Mouse (Mus musculus) ES-Bruce4 (cell line): ENCODE data around the gene Astn2. TPM values are rescaled to one million over a fixed set of nuclear protein-coding genes. Genes with fewer than 3 reads are reported as not detected.

Source experiments
- H3K27ac ChIP-seq: 2 replicates; pipeline ENCODE4 v1.5.1; 2012; ENCODE audit warnings: low read length, inconsistent platforms; ENCODE audit not compliant: insufficient read depth
- H3K27me3 ChIP-seq: 2 replicates; pipeline ENCODE4 v1.6.1; 2012; ENCODE audit warnings: mild to moderate bottlenecking, low read length, inconsistent platforms; ENCODE audit not compliant: control insufficient read depth, poor library complexity, insufficient read depth, severe bottlenecking
- H3K36me3 ChIP-seq: 2 replicates; pipeline ENCODE4 v1.6.1; 2012; ENCODE audit warnings: inconsistent platforms, mild to moderate bottlenecking, low read length, moderate library complexity; ENCODE audit not compliant: control insufficient read depth, poor library complexity, insufficient read depth, severe bottlenecking
- H3K4me1 ChIP-seq: one replicate; pipeline ENCODE4 v1.8.1; 2011; ENCODE audit warnings: low read length; ENCODE audit not compliant: control insufficient read depth, insufficient read depth
- H3K4me3 ChIP-seq: 2 replicates; pipeline ENCODE4 v1.5.1; 2011; ENCODE audit warnings: low read depth, mild to moderate bottlenecking, low read length
- H3K9ac ChIP-seq: 2 replicates; pipeline ENCODE4 v1.6.1; 2012; ENCODE audit warnings: low read depth, mild to moderate bottlenecking, inconsistent platforms; ENCODE audit not compliant: poor library complexity, severe bottlenecking
- H3K9me3 ChIP-seq: replicated peaks from 2 replicates; pipeline ENCODE4 v1.6.1; 2012; ENCODE audit warnings: mild to moderate bottlenecking, low read length, inconsistent platforms; ENCODE audit not compliant: control insufficient read depth, poor library complexity, insufficient read depth, severe bottlenecking
- CTCF ChIP-seq: IDR thresholded peaks from one replicate; pipeline ENCODE4 v1.8.1; 2011; ENCODE audit warnings: low read depth, low read length
- EP300 ChIP-seq: IDR thresholded peaks from 2 replicates; pipeline ENCODE4 v1.6.1; 2011; ENCODE audit warnings: low read depth, low read length; ENCODE audit not compliant: insufficient read depth
- POLR2A ChIP-seq: IDR thresholded peaks from one replicate; pipeline ENCODE4 v1.8.1; 2011; ENCODE audit warnings: low read length; ENCODE audit not compliant: insufficient read depth
- polyA plus RNA-seq: library from polyadenylated mRNA; stranded (reverse); fragments of >200 nt; gene quantifications from 2 replicates; pipeline ENCODE4 v1.2.4, GENCODE M21; 2011; ENCODE audit warnings: low read depth; ENCODE audit not compliant: missing spikeins, insufficient read depth, insufficient read length

Astn2 gene
- polyA plus RNA-seq, 1 experiment, result not detected

DNA sequence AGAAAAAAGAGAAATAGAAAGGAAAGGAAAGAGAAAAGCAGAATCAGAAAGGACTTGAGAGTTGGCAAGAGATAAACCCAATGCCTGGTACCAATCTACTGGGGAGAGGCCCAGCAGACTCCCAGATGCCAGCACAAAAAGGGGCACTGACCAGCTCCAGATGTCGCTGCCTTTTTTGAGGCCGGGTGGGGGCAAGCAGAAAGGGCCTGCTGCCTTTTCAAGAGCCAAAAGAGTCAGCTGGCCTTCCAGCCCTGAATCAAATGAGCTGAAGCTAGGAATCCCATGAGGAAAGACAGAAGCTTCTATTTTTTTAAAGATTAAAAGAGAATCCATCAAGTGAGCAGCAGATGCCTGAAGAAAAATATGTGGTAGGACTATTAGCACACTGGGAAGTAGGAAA is 873.5 kb downstream of the Astn2 start:
- TF ChIP-seq POLR2A, result no peak
- no peak for TF ChIP-seq EP300
- TF ChIP-seq CTCF, result no peak
- no peaks in the 10 kb centered on the region for H3K36me3 ChIP-seq
- no peak overlapping the region for H3K4me3 ChIP-seq
- H3K9me3 ChIP-seq, result no peaks in the 10 kb centered on the region
- no peak overlapping the region for H3K9ac ChIP-seq
- no peak overlapping the region for H3K27ac ChIP-seq
- no peaks in the 10 kb centered on the region for H3K27me3 ChIP-seq
- H3K4me1 ChIP-seq, result no peaks in the 10 kb centered on the region

GRCm38 (mm10) chr4:65508101-65508500 is 896.3 kb downstream of the Astn2 start:
- no peaks in the 10 kb centered on the region for H3K27me3 ChIP-seq
- no peak overlapping the region for H3K27ac ChIP-seq
- H3K36me3 ChIP-seq, result no peaks in the 10 kb centered on the region
- H3K4me1 ChIP-seq, result no peaks in the 10 kb centered on the region
- no peaks in the 10 kb centered on the region for H3K9me3 ChIP-seq
- TF ChIP-seq CTCF, result no peak
- TF ChIP-seq POLR2A, result no peak
- no peak for TF ChIP-seq EP300
- no peak overlapping the region for H3K4me3 ChIP-seq
- no peak overlapping the region for H3K9ac ChIP-seq

DNA sequence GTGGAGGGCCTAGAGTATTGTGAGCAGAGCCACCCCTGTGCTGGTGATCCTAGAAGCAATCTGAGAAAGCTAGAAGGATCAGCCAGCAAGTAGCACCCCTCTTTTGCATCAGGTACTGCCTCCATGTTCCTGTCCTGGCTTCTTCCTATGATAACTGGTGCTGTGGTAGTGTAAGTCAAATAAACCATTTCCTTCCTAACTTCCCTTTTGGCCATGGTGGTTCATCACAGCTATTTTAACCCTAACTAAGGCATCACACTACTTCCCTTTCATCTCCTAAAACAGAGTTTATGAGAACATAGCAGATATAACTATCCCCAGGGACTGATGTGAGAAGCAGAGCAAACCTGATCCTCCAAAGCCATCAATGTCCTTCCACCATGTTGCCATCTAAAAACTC is 897.5 kb downstream of the Astn2 start:
- no peak overlapping the region for H3K9ac ChIP-seq
- no peaks in the 10 kb centered on the region for H3K36me3 ChIP-seq
- TF ChIP-seq CTCF, result no peak
- H3K4me1 ChIP-seq, result no peaks in the 10 kb centered on the region
- no peaks in the 10 kb centered on the region for H3K27me3 ChIP-seq
- no peaks in the 10 kb centered on the region for H3K9me3 ChIP-seq
- H3K27ac ChIP-seq, result no peak overlapping the region
- H3K4me3 ChIP-seq, result no peak overlapping the region

DNA sequence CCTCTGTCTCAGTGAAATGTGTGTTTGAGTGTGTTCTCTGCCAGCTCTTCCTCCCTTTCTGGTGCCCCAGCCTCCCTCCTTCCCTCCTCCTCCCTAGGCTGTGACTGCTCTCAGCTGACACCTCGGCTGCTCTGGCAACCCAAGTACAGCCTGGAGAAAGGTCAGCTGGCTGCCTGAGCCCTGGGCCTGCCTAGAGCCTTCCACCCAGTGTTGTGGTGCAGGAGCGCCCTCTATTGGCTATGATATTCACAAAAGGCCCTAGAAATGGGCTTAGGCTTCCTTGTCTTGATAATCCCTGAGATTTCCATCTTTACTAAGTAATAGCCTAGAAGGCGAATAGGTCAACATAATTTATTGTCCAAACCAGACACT is 908.0 kb downstream of the Astn2 start:
- Histone ChIP-seq H3K36me3 (no peaks in the 10 kb centered on the region), H3K4me1 (no peaks in the 10 kb centered on the region), H3K9me3 (no peaks in the 10 kb centered on the region), H3K9ac (no peak overlapping the region), H3K27me3 (no peaks in the 10 kb centered on the region), H3K27ac (no peak overlapping the region), H3K4me3 (no peak overlapping the region)
- TF ChIP-seq POLR2A (no peak), CTCF (peak; percentile 65)

DNA sequence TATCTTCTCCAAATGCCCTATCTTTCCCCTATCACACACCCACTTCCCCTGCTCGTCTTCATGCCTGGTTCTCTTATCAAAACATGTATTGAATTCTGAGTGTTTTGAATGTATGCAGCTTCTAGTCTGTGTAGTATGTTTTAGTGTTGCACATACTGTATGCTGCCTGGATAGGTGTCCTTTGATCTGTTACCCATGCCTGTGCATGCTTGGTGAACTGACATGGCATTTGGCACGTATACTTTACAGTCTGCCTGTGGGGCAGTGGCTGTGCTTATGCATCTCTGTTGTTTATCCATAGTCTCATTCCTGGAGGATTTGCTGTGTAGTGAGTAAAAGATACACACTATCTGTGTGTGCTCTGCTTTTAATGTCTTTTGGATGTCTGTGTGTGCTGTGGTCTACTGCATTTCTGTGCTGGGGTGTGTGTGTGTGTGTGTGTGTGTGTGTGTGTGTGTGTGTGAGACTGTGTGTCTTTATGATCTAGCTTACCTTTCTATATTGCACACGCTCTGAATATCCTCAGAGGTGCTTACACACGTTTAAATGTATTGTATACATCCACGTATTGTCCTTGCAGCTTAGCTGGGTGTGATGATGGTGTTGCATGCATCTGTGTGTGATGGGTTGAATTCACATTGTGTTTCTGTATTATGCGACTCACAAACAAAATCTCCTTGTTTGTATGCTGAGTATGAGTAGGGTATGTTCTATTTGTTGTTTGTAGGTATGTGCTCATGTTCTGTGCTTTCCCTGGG is 908.5 kb downstream of the Astn2 start:
- no peaks in the 10 kb centered on the region for H3K4me1 ChIP-seq
- H3K36me3 ChIP-seq, result no peaks in the 10 kb centered on the region
- no peak overlapping the region for H3K4me3 ChIP-seq
- no peak overlapping the region for H3K27ac ChIP-seq
- no peak for TF ChIP-seq CTCF
- TF ChIP-seq POLR2A, result no peak
- TF ChIP-seq EP300, result no peak
- no peak overlapping the region for H3K9ac ChIP-seq
- H3K9me3 ChIP-seq, result no peaks in the 10 kb centered on the region
- H3K27me3 ChIP-seq, result no peaks in the 10 kb centered on the region

DNA sequence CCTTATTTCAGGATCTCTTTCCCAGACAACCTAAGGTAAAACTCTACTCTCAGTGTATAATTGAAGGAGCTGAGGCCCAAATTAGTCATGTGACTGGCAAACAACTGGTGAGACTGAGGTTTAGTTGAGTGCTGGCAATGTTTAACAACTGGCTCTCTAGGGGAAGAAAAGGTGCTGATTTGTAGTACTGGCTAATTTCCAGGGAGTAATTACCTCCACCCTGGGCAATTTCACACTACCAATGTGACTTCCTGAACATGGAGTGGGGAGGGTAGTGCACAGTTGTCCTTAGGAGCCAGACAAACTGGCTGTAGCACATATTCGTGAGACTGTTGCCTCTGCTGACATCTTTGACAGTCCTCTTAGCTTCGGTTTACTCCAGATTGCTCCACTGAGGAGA is 912.9 kb downstream of the Astn2 start:
- TF ChIP-seq EP300 (no peak), CTCF (no peak), POLR2A (no peak)
- H3K27ac ChIP-seq, result no peak overlapping the region

DNA sequence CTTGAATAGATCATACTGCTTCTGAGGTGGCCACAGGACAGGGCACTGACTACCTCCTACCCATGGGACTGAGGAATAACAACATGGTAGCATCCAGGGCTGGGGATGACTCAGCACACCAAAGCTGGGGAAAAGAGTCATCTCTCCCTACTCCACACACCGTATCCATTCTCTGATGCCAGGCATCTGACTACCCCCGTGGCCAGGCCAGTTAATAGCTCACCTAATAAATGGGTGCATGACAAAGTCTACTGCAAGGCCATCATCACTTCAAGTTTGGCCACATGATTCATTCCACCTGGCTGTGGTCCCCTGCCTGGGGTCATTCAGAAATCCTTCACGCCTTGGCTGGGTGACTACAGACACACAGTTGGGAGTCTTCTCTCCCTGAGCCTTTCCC is 914.7 kb downstream of the Astn2 start:
- no peak for TF ChIP-seq CTCF
- no peak for TF ChIP-seq EP300
- TF ChIP-seq POLR2A, result no peak
- Histone ChIP-seq H3K4me1 (no peaks in the 10 kb centered on the region), H3K36me3 (no peaks in the 10 kb centered on the region), H3K27me3 (no peaks in the 10 kb centered on the region), H3K9me3 (no peaks in the 10 kb centered on the region), H3K27ac (no peak overlapping the region), H3K4me3 (no peak overlapping the region), H3K9ac (no peak overlapping the region)

More for the DNA sequence above, 912.9 kb downstream of the Astn2 start:
- no peak overlapping the region for H3K9ac ChIP-seq
- H3K9me3 ChIP-seq, result no peaks in the 10 kb centered on the region
- H3K36me3 ChIP-seq, result no peaks in the 10 kb centered on the region
- no peaks in the 10 kb centered on the region for H3K27me3 ChIP-seq
- no peak overlapping the region for H3K4me3 ChIP-seq
- H3K4me1 ChIP-seq, result no peaks in the 10 kb centered on the region
